11 mouse cellular contexts compared by ENCODE assay signal in genomic region chr7:30332622-30333259, GRCm38 (mm10). TPM values are rescaled to one million over a fixed set of nuclear protein-coding genes. Genes with fewer than 3 reads are reported as not detected.
DNase-seq lines count a peak whose midpoint lies in the region; ATAC-seq and TF ChIP-seq lines count a peak whose summit lies in the region.
"Had no signal": no experiment of that assay in that cellular context is flagged by ENCODE, and none has a peak within 500 bp of the region (broad histone marks: within the 10 kb centered on the region; RNA-seq: fewer than 3 reads in every experiment).

No protein-coding gene starts in this region.

- peak; percentile 53 to 59 for DNase-seq in cerebellum, postnatal 10 days
- DNase-seq in cerebellum, adult 11 months: no peak
- no peak for DNase-seq in layer of hippocampus, adult 2 months (ENCODE audit: low spot score in 2 of 2)
- DNase-seq in layer of hippocampus, adult 11-12 months (ENCODE audit: low spot score): no peak
- DNase-seq in kidney, adult 9 months: no peak
- no peak for DNase-seq in Muller cell, postnatal 12 days (ENCODE audit: inconsistent ontology term)

- TF ChIP-seq CTCF in layer of hippocampus, adult 2 months (conservative IDR thresholded peaks at IDR 0.05): no peak

- peak overlapping the region; percentile 43; the same call in 1 of the 2 replicates for H3K4me3 ChIP-seq in layer of hippocampus, adult 2 months
- peak overlapping the region; percentile 31 for H3K4me3 ChIP-seq in midbrain, embryonic 15.5 days
- H3K4me3 ChIP-seq: limb, embryonic 13.5 days had no signal

- no peaks in the 10 kb centered on the region for H3K9me3 ChIP-seq in midbrain, embryonic 15.5 days
- H3K9me3 ChIP-seq: limb, embryonic 13.5 days had no signal

- peaks cover 22% of the 10 kb centered on the region for H3K4me1 ChIP-seq in midbrain, embryonic 15.5 days

- H3K36me3 ChIP-seq in midbrain, embryonic 15.5 days (replicated peaks): no peaks in the 10 kb centered on the region
- H3K36me3 ChIP-seq: limb, embryonic 13.5 days had no signal

- H3K4me2 ChIP-seq in midbrain, embryonic 15.5 days: peak overlapping the region; percentile 56

- WGBS in midbrain, embryonic 15.5 days: 63% methylated on average over 18 of the region's 18 CpGs

- ATAC-seq in activated CD4-positive, CD25-positive, alpha-beta regulatory T cell, adult 4 months: peak; percentile 5
- no peak for ATAC-seq in midbrain, embryonic 15.5 days (replicated peaks)

- H3K27me3 ChIP-seq in midbrain, embryonic 15.5 days (replicated peaks): peaks cover 11% of the 10 kb centered on the region; the same call in 1 of the 2 replicates

- H3K27ac ChIP-seq in layer of hippocampus, adult 2 months: peak overlapping the region; percentile 53
- no peak overlapping the region for H3K27ac ChIP-seq in midbrain, embryonic 15.5 days
- H3K27ac ChIP-seq: limb, embryonic 13.5 days had no signal

- H3K9ac ChIP-seq in midbrain, embryonic 15.5 days: no peak overlapping the region
- H3K9ac ChIP-seq: limb, embryonic 13.5 days had no signal

RNA-seq across cellular contexts. Expression of gene Sdhaf1, which starts 9.0 kb away (rescaled TPM):
- 1 to 10 TPM; 6.7 to 7.3 TPM for total RNA-seq in layer of hippocampus, adult 2 months (2021)
- 1 to 10 TPM; 4.2 to 8.5 TPM for polyA plus RNA-seq in activated CD4-positive, CD25-positive, alpha-beta regulatory T cell, adult 4 months (2017; shearing (Covaris generic))
- polyA plus RNA-seq in midbrain, embryonic 15.5 days (2015; fragmentation: Nextera tagmentation; extraction: Ambion mirVana): 16.7 and 17.1 TPM in 2 replicates

RNA-seq across cellular contexts. Expression of gene E130208F15Rik, which starts 11.2 kb away (rescaled TPM):
- under 1 TPM; 0.41 to 0.81 TPM for total RNA-seq in layer of hippocampus, adult 2 months (2021)
- not detected for polyA plus RNA-seq in activated CD4-positive, CD25-positive, alpha-beta regulatory T cell, adult 4 months (2017; shearing (Covaris generic))
- 0.23 and 2.0 TPM in 2 replicates for polyA plus RNA-seq in midbrain, embryonic 15.5 days (2015; fragmentation: Nextera tagmentation; extraction: Ambion mirVana)
- polyA plus RNA-seq: embryonic facial prominence, embryonic 14.5 days; stomach, embryonic 16.5 days had no signal

RNA-seq across cellular contexts. Expression of gene Syne4, which starts 18.1 kb away (rescaled TPM):
- total RNA-seq in layer of hippocampus, adult 2 months (2021): 10 to 100 TPM in 1 of 2 experiments, 1 to 10 TPM in 1; 9.4 to 14.2 TPM
- 1 to 10 TPM; 2.9 to 6.4 TPM for polyA plus RNA-seq in activated CD4-positive, CD25-positive, alpha-beta regulatory T cell, adult 4 months (2017; shearing (Covaris generic))
- polyA plus RNA-seq in midbrain, embryonic 15.5 days (2015; fragmentation: Nextera tagmentation; extraction: Ambion mirVana): 16.6 and 17.5 TPM in 2 replicates

RNA-seq across cellular contexts. Expression of gene Alkbh6, which starts 24.2 kb away (rescaled TPM):
- 10 to 100 TPM; 50.8 to 51.8 TPM for total RNA-seq in layer of hippocampus, adult 2 months (2021)
- 100 to 1,000 TPM; 121 to 130 TPM for polyA plus RNA-seq in activated CD4-positive, CD25-positive, alpha-beta regulatory T cell, adult 4 months (2017; shearing (Covaris generic))
- 134 and 135 TPM in 2 replicates for polyA plus RNA-seq in midbrain, embryonic 15.5 days (2015; fragmentation: Nextera tagmentation; extraction: Ambion mirVana)

RNA-seq across cellular contexts. Expression of gene Lrfn3, which starts 29.8 kb away (rescaled TPM):
- 10 to 100 TPM; 32.4 to 34.6 TPM for total RNA-seq in layer of hippocampus, adult 2 months (2021)
- polyA plus RNA-seq in activated CD4-positive, CD25-positive, alpha-beta regulatory T cell, adult 4 months (2017; shearing (Covaris generic)): not detected
- polyA plus RNA-seq in midbrain, embryonic 15.5 days (2015; fragmentation: Nextera tagmentation; extraction: Ambion mirVana): 16.3 and 17.9 TPM in 2 replicates

Comparison
In these comparisons a context has a peak if more than half of its experiments do, and no peak if none do; other contexts are left out.
1. DNase-seq: peak in cerebellum, postnatal 10 days (2 of 2); none in cerebellum, adult 11 months (single experiment), layer of hippocampus, adult 2 months (0 of 2), layer of hippocampus, adult 11-12 months (single experiment), kidney, adult 9 months (single experiment) and Muller cell, postnatal 12 days (single experiment).